Mouse (Mus musculus): ENCODE measurements around the gene Fam193b. TPM values are rescaled to one million over a fixed set of nuclear protein-coding genes. Genes with fewer than 3 reads are reported as not detected.
"Not testable (repeated sequence)": the region's sequence is repeated elsewhere in the genome, so short reads cannot be mapped to it uniquely, and the experiment has no call there.

Fam193b gene
- polyA plus RNA-seq, 1 experiment from 2014 or later, result 32.1 TPM

- H3K4me2 ChIP-seq (ENCODE audit: low read depth, low read length); H3K9me3 ChIP-seq (ENCODE audit: control insufficient read depth, low read length); DNase-seq (ENCODE audit: low spot score); H3K27me3 ChIP-seq (replicated peaks; ENCODE audit: control insufficient read depth, insufficient read depth, low read length); H3K4me1 ChIP-seq (ENCODE audit: control insufficient read depth, insufficient read depth, low read length); H3K27ac ChIP-seq (replicated peaks; ENCODE audit: low read depth, low read length); H3K9ac ChIP-seq (ENCODE audit: low read depth, low read length); ATAC-seq (ENCODE audit: low read depth); H3K4me3 ChIP-seq (ENCODE audit: low read depth, low read length); H3K36me3 ChIP-seq (ENCODE audit: control insufficient read depth, insufficient read depth, low read length): not testable (repeated sequence)
- WGBS, result 87% methylated on average over 4 of the region's 4 CpGs
Measured at GRCm38 (mm10) chr13:55568524-55568923, 2.4 kb downstream of the Fam193b start.

DNA sequence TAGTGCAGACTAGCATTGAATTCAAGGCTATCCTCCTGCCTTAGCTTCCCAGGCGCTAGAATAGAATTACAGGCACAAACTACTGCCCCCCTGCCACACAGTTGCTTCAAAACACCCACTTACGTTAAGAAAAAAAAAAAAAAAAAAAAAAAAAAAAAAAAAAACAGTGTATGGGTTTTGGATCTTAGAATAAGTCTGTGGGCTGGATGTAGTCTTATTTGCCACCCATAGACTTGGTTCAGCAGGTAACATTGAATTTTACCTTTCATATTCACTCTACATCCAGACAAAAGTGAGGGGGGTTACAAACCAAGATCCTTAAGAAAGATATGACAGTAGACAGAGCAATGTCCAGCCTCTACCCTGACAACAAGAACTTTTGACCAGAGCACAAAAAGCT is 3.0 kb downstream of the Fam193b start:
- no peak overlapping the region for H3K4me2 ChIP-seq (ENCODE audit: low read depth, low read length)
- H3K4me3 ChIP-seq (ENCODE audit: low read depth, low read length), result no peak overlapping the region
- 80% methylated on average over 2 of the region's 2 CpGs for WGBS
- H3K9ac ChIP-seq (ENCODE audit: low read depth, low read length), result no peak overlapping the region
- DNase-seq (ENCODE audit: low spot score), result no peak
- H3K27me3 ChIP-seq (replicated peaks; ENCODE audit: control insufficient read depth, insufficient read depth, low read length), result no peaks in the 10 kb centered on the region
- no peaks in the 10 kb centered on the region for H3K9me3 ChIP-seq (ENCODE audit: control insufficient read depth, low read length)
- H3K27ac ChIP-seq (replicated peaks; ENCODE audit: low read depth, low read length), result no peak overlapping the region
- ATAC-seq (ENCODE audit: low read depth), result no peak
- peaks cover 6% of the 10 kb centered on the region for H3K4me1 ChIP-seq (ENCODE audit: control insufficient read depth, insufficient read depth, low read length)
- H3K36me3 ChIP-seq (ENCODE audit: control insufficient read depth, insufficient read depth, low read length), result peaks cover 10% of the 10 kb centered on the region; the same call in 1 of the 2 replicates

GRCm38 (mm10) chr13:55567001-55567400 is 3.9 kb downstream of the Fam193b start:
- Histone ChIP-seq H3K4me2 (ENCODE audit: low read depth, low read length) (no peak overlapping the region), H3K4me3 (ENCODE audit: low read depth, low read length) (no peak overlapping the region), H3K27ac (replicated peaks; ENCODE audit: low read depth, low read length) (no peak overlapping the region), H3K36me3 (ENCODE audit: control insufficient read depth, insufficient read depth, low read length) (peaks cover 10% of the 10 kb centered on the region; the same call in 1 of the 2 replicates), H3K4me1 (ENCODE audit: control insufficient read depth, insufficient read depth, low read length) (peaks cover 6% of the 10 kb centered on the region), H3K27me3 (replicated peaks; ENCODE audit: control insufficient read depth, insufficient read depth, low read length) (no peaks in the 10 kb centered on the region), H3K9me3 (ENCODE audit: control insufficient read depth, low read length) (no peaks in the 10 kb centered on the region), H3K9ac (ENCODE audit: low read depth, low read length) (no peak overlapping the region)
- ATAC-seq (ENCODE audit: low read depth), result no peak
- peak; percentile 53 for DNase-seq (ENCODE audit: low spot score)
- 85% methylated on average over 6 of the region's 6 CpGs for WGBS

- no peak overlapping the region for H3K27ac ChIP-seq (replicated peaks; ENCODE audit: low read depth, low read length)
- H3K4me2 ChIP-seq (ENCODE audit: low read depth, low read length), result no peak overlapping the region
- no peaks in the 10 kb centered on the region for H3K4me1 ChIP-seq (ENCODE audit: control insufficient read depth, insufficient read depth, low read length)
- no peak overlapping the region for H3K9ac ChIP-seq (ENCODE audit: low read depth, low read length)
- no peaks in the 10 kb centered on the region for H3K27me3 ChIP-seq (replicated peaks; ENCODE audit: control insufficient read depth, insufficient read depth, low read length)
- DNase-seq (ENCODE audit: low spot score), result peak; percentile 23
- H3K4me3 ChIP-seq (ENCODE audit: low read depth, low read length), result no peak overlapping the region
- H3K36me3 ChIP-seq (ENCODE audit: control insufficient read depth, insufficient read depth, low read length), result peaks cover 24% of the 10 kb centered on the region
- no peaks in the 10 kb centered on the region for H3K9me3 ChIP-seq (ENCODE audit: control insufficient read depth, low read length)
- ATAC-seq (ENCODE audit: low read depth), result no peak
- 54% methylated on average over 7 of the region's 7 CpGs for WGBS
Measured at GRCm38 (mm10) chr13:55563266-55563879, 7.5 kb downstream of the Fam193b start.

- 92% methylated on average over 6 of the region's 6 CpGs for WGBS
- ATAC-seq (ENCODE audit: low read depth), result no peak
- no peaks in the 10 kb centered on the region for H3K4me1 ChIP-seq (ENCODE audit: control insufficient read depth, insufficient read depth, low read length)
- no peak overlapping the region for H3K4me2 ChIP-seq (ENCODE audit: low read depth, low read length)
- peaks cover 53% of the 10 kb centered on the region for H3K36me3 ChIP-seq (ENCODE audit: control insufficient read depth, insufficient read depth, low read length)
- no peaks in the 10 kb centered on the region for H3K27me3 ChIP-seq (replicated peaks; ENCODE audit: control insufficient read depth, insufficient read depth, low read length)
- H3K9ac ChIP-seq (ENCODE audit: low read depth, low read length), result no peak overlapping the region
- H3K4me3 ChIP-seq (ENCODE audit: low read depth, low read length), result no peak overlapping the region
- no peak overlapping the region for H3K27ac ChIP-seq (replicated peaks; ENCODE audit: low read depth, low read length)
- DNase-seq (ENCODE audit: low spot score), result no peak
- H3K9me3 ChIP-seq (ENCODE audit: control insufficient read depth, low read length), result no peaks in the 10 kb centered on the region
Measured at GRCm38 (mm10) chr13:55557499-55557898, 13.4 kb downstream of the Fam193b start.

GRCm38 (mm10) chr13:55555921-55556320 is 15.0 kb downstream of the Fam193b start:
- H3K4me3 ChIP-seq (ENCODE audit: low read depth, low read length), result no peak overlapping the region
- no peaks in the 10 kb centered on the region for H3K27me3 ChIP-seq (replicated peaks; ENCODE audit: control insufficient read depth, insufficient read depth, low read length)
- H3K27ac ChIP-seq (replicated peaks; ENCODE audit: low read depth, low read length), result no peak overlapping the region
- peaks cover 62% of the 10 kb centered on the region for H3K36me3 ChIP-seq (ENCODE audit: control insufficient read depth, insufficient read depth, low read length)
- H3K9me3 ChIP-seq (ENCODE audit: control insufficient read depth, low read length), result no peaks in the 10 kb centered on the region
- no peaks in the 10 kb centered on the region for H3K4me1 ChIP-seq (ENCODE audit: control insufficient read depth, insufficient read depth, low read length)
- no peak overlapping the region for H3K9ac ChIP-seq (ENCODE audit: low read depth, low read length)
- DNase-seq (ENCODE audit: low spot score) (no peak), ATAC-seq (ENCODE audit: low read depth) (no peak)
- no peak overlapping the region for H3K4me2 ChIP-seq (ENCODE audit: low read depth, low read length)
- WGBS, result 94% methylated on average over 9 of the region's 9 CpGs

DNA sequence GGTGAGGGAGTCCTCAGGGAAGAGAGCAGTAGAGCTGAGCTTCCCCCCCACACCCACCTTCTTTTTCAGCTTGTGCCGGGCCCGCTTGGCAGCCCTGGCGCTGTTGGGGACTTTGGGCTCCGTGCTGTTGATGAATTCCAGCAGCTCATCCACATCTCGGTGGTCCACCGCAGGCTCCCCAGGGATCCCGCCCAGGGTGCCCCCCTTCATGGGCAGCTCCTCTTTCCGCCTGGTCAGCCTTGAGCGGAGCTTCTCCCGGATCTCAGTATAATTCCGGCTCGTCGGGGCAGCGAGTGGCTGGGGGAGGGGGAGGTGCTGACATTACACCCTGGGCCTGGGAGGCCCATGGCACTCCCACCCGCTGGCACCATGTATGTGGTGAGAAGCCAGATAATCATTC is 21.9 kb downstream of the Fam193b start:
- no peak for DNase-seq (ENCODE audit: low spot score)
- H3K27ac ChIP-seq (replicated peaks; ENCODE audit: low read depth, low read length), result no peak overlapping the region
- ATAC-seq (ENCODE audit: low read depth), result no peak
- no peaks in the 10 kb centered on the region for H3K4me1 ChIP-seq (ENCODE audit: control insufficient read depth, insufficient read depth, low read length)
- H3K9ac ChIP-seq (ENCODE audit: low read depth, low read length), result no peak overlapping the region
- H3K36me3 ChIP-seq (ENCODE audit: control insufficient read depth, insufficient read depth, low read length), result peaks cover 97% of the 10 kb centered on the region
- no peaks in the 10 kb centered on the region for H3K9me3 ChIP-seq (ENCODE audit: control insufficient read depth, low read length)
- H3K27me3 ChIP-seq (replicated peaks; ENCODE audit: control insufficient read depth, insufficient read depth, low read length), result no peaks in the 10 kb centered on the region
- no peak overlapping the region for H3K4me3 ChIP-seq (ENCODE audit: low read depth, low read length)
- H3K4me2 ChIP-seq (ENCODE audit: low read depth, low read length), result no peak overlapping the region
- WGBS, result 89% methylated on average over 14 of the region's 15 CpGs

GRCm38 (mm10) chr13:55548426-55548825 is 22.5 kb downstream of the Fam193b start:
- Histone ChIP-seq H3K9ac (ENCODE audit: low read depth, low read length) (no peak overlapping the region), H3K4me3 (ENCODE audit: low read depth, low read length) (no peak overlapping the region), H3K4me1 (ENCODE audit: control insufficient read depth, insufficient read depth, low read length) (no peaks in the 10 kb centered on the region), H3K27ac (replicated peaks; ENCODE audit: low read depth, low read length) (no peak overlapping the region), H3K9me3 (ENCODE audit: control insufficient read depth, low read length) (no peaks in the 10 kb centered on the region), H3K27me3 (replicated peaks; ENCODE audit: control insufficient read depth, insufficient read depth, low read length) (no peaks in the 10 kb centered on the region), H3K36me3 (ENCODE audit: control insufficient read depth, insufficient read depth, low read length) (peaks cover 98% of the 10 kb centered on the region), H3K4me2 (ENCODE audit: low read depth, low read length) (no peak overlapping the region)
- WGBS, result 88% methylated on average over 5 of the region's 5 CpGs
- no peak for DNase-seq (ENCODE audit: low spot score)
- ATAC-seq (ENCODE audit: low read depth), result no peak

- WGBS, result 95% methylated on average over 2 of the region's 2 CpGs
- no peak overlapping the region for H3K4me2 ChIP-seq (ENCODE audit: low read depth, low read length)
- no peaks in the 10 kb centered on the region for H3K4me1 ChIP-seq (ENCODE audit: control insufficient read depth, insufficient read depth, low read length)
- H3K36me3 ChIP-seq (ENCODE audit: control insufficient read depth, insufficient read depth, low read length), result peaks cover 99% of the 10 kb centered on the region
- H3K9me3 ChIP-seq (ENCODE audit: control insufficient read depth, low read length), result no peaks in the 10 kb centered on the region
- no peak overlapping the region for H3K27ac ChIP-seq (replicated peaks; ENCODE audit: low read depth, low read length)
- H3K9ac ChIP-seq (ENCODE audit: low read depth, low read length), result no peak overlapping the region
- ATAC-seq (ENCODE audit: low read depth) (no peak), DNase-seq (ENCODE audit: low spot score) (no peak)
- H3K4me3 ChIP-seq (ENCODE audit: low read depth, low read length), result no peak overlapping the region
- H3K27me3 ChIP-seq (replicated peaks; ENCODE audit: control insufficient read depth, insufficient read depth, low read length), result no peaks in the 10 kb centered on the region
Measured at GRCm38 (mm10) chr13:55547916-55548315, 23.0 kb downstream of the Fam193b start.
